Mouse (Mus musculus): ENCODE data around the gene Ppia. TPM values are rescaled to one million over a fixed set of nuclear protein-coding genes. Genes with fewer than 3 reads are reported as not detected.
A peak's percentile ranks its signal among the peaks of the same experiment; 100 is the strongest.

The Ppia gene
- total and polyA plus RNA-seq, 3 experiments, result 5,764 to 9,428 (median 8,867) TPM

DNA sequence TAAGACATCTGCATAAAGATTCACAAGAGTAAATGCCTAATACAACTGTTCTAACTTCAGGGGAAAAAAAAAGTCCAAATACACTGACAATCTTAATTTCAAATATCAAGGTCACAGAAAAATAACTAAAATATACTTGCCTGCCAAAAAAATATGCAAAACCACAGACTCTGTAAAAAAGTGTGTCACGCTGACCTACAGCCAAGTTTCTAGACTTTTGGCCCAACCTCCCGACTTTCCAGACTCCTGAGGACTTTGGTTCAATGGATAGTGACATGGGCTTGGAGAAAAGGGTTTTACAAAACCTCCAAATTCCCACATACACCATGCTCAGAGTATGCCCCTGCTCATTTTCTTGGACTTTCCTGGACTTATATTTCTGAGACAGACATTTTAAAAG lies 53.3 kb downstream of the Ppia start:
- Histone ChIP-seq H3K4me2 (ENCODE audit: insufficient read depth, low read depth, poor library complexity, severe bottlenecking) (0 out of 2 replicates have a peak overlapping the region, but pooled peaks have one; percentile 50), H3K9me3 (replicated peaks; ENCODE audit: low read length) (no peaks in the 10 kb centered on the region), H3K27me3 (replicated peaks) (no peaks in the 10 kb centered on the region), H3K9ac (ENCODE audit: insufficient read depth, low read depth) (no peak overlapping the region), H3K79me2 (replicated peaks; ENCODE audit: control insufficient read depth, extremely low read depth, insufficient read depth, poor library complexity, severe bottlenecking) (peaks cover 46% of the 10 kb centered on the region), H3K4me3 (replicated peaks in 1 of 3; ENCODE audit: low read depth in 2 of 3, low read length in 2 of 3, poor library complexity in 1 of 3) (no peak overlapping the region), H3K4me1 (ENCODE audit: control insufficient read depth in 1 of 2, insufficient read depth in 2 of 2) (peaks cover 3 to 61% of the 10 kb centered on the region in 2 experiments; a peak in 3 of 4 replicates), H3K36me3 (replicated peaks in 1 of 2; ENCODE audit: control insufficient read depth in 1 of 2, insufficient read depth in 1 of 2, low read length in 1 of 2) (peaks cover 16 to 66% of the 10 kb centered on the region in 2 experiments), H3K27ac (ENCODE audit: insufficient read depth, low read depth) (no peak overlapping the region)
- no peak for DNase-seq (ENCODE audit: extremely low read depth)
- TF ChIP-seq MAX (IDR thresholded peaks at IDR 0.05; ENCODE audit: low read length), result no peak
- TF ChIP-seq KAT2A (IDR thresholded peaks at IDR 0.05; ENCODE audit: insufficient replicate concordance, low read length), result no peak
- no peak for TF ChIP-seq ZMIZ1 (IDR thresholded peaks at IDR 0.05; ENCODE audit: low read depth, low read length)
- TF ChIP-seq EP300 (IDR thresholded peaks at IDR 0.05; ENCODE audit: low read length), result no peak
- no peak for TF ChIP-seq NRF1 (IDR thresholded peaks at IDR 0.05; ENCODE audit: low read depth, low read length)
- TF ChIP-seq POLR2AphosphoS2 (IDR thresholded peaks at IDR 0.05; ENCODE audit: low read depth, low read length), result no peak
- TF ChIP-seq UBTF (IDR thresholded peaks at IDR 0.05; ENCODE audit: low read depth, low read length), result no peak
- no peak for TF ChIP-seq ZKSCAN1 (IDR thresholded peaks at IDR 0.05; ENCODE audit: borderline replicate concordance, low read depth, low read length)
- no peak for TF ChIP-seq MYC (IDR thresholded peaks at IDR 0.05; ENCODE audit: low read depth, low read length)
- TF ChIP-seq E2F4 (IDR thresholded peaks at IDR 0.05; ENCODE audit: insufficient replicate concordance, low read depth, low read length), result no peak
- TF ChIP-seq ETS1 (conservative IDR thresholded peaks at IDR 0.05; ENCODE audit: low read depth, low read length), result no peak
- no peak for TF ChIP-seq USF1 (IDR thresholded peaks at IDR 0.05; ENCODE audit: low read depth, low read length)
- no peak for TF ChIP-seq HCFC1 (IDR thresholded peaks at IDR 0.05; ENCODE audit: low read depth, low read length)
- dilution Hi-C loops (cut with MboI; ENCODE audit: extremely low pct_ligation_motif_present, extremely low pct_unique_long_range_greater_than_20kb, low sequenced_read_pairs) (no loop called here), in situ Hi-C loops (cut with MboI; ENCODE audit: low pct_ligation_motif_present, low pct_unique_long_range_greater_than_20kb, low sequenced_read_pairs) (loop anchor here (25.0 kb wide), 1 partner anchor 294 kb away; no protein-coding TSS in a partner anchor)

Other genes starting within 250 kb of the Ppia start
- gene A730071L15Rik, start 215.4 kb upstream of the Ppia start, total RNA-seq (2012; rRNA removed), result 0.42 and 0.46 TPM in 2 replicates
- gene A730071L15Rik, start 215.4 kb upstream of the Ppia start, total RNA-seq (2014; rRNA removed), result not detected in 2 replicates
- not detected in 2 replicates for gene A730071L15Rik, start 215.4 kb upstream of the Ppia start, polyA plus RNA-seq (2012; ENCODE audit: insufficient read length, low read depth)
- 35.6 and 41.2 TPM in 2 replicates for gene Nudcd3, start 215.0 kb upstream of the Ppia start, total RNA-seq (2012; rRNA removed)
- gene Nudcd3, start 215.0 kb upstream of the Ppia start, total RNA-seq (2014; rRNA removed), result 30.1 and 30.7 TPM in 2 replicates
- 78.0 and 82.2 TPM in 2 replicates for gene Nudcd3, start 215.0 kb upstream of the Ppia start, polyA plus RNA-seq (2012; ENCODE audit: insufficient read length, low read depth)
- not detected in 2 replicates for gene Npc1l1, start 185.3 kb upstream of the Ppia start, total RNA-seq (2012; rRNA removed)
- 0.05 TPM in 1 of 2 replicates, not detected in the other for gene Npc1l1, start 185.3 kb upstream of the Ppia start, total RNA-seq (2014; rRNA removed)
- 0.05 and 0.09 TPM in 2 replicates for gene Npc1l1, start 185.3 kb upstream of the Ppia start, polyA plus RNA-seq (2012; ENCODE audit: insufficient read length, low read depth)
- gene Ddx56, start 147.7 kb upstream of the Ppia start, total RNA-seq (2012; rRNA removed), result 163 and 206 TPM in 2 replicates
- 247 and 274 TPM in 2 replicates for gene Ddx56, start 147.7 kb upstream of the Ppia start, total RNA-seq (2014; rRNA removed)
- 196 and 200 TPM in 2 replicates for gene Ddx56, start 147.7 kb upstream of the Ppia start, polyA plus RNA-seq (2012; ENCODE audit: insufficient read length, low read depth)
- gene Tmed4, start 140.6 kb upstream of the Ppia start, total RNA-seq (2012; rRNA removed), result 44.8 and 54.1 TPM in 2 replicates
- gene Tmed4, start 140.6 kb upstream of the Ppia start, total RNA-seq (2014; rRNA removed), result 50.6 and 52.2 TPM in 2 replicates
- 52.3 and 59.9 TPM in 2 replicates for gene Tmed4, start 140.6 kb upstream of the Ppia start, polyA plus RNA-seq (2012; ENCODE audit: insufficient read length, low read depth)
- 120 TPM in 2 replicates for gene Ogdh, start 123.8 kb upstream of the Ppia start, total RNA-seq (2012; rRNA removed)
- gene Ogdh, start 123.8 kb upstream of the Ppia start, total RNA-seq (2014; rRNA removed), result 43.7 and 47.1 TPM in 2 replicates
- gene Ogdh, start 123.8 kb upstream of the Ppia start, polyA plus RNA-seq (2012; ENCODE audit: insufficient read length, low read depth), result 157 and 173 TPM in 2 replicates
- gene Zmiz2, start 26.4 kb upstream of the Ppia start, total RNA-seq (2012; rRNA removed), result 33.1 and 46.3 TPM in 2 replicates
- gene Zmiz2, start 26.4 kb upstream of the Ppia start, total RNA-seq (2014; rRNA removed), result 8.5 and 10.6 TPM in 2 replicates
- gene Zmiz2, start 26.4 kb upstream of the Ppia start, polyA plus RNA-seq (2012; ENCODE audit: insufficient read length, low read depth), result 197 and 238 TPM in 2 replicates
- 51.4 and 73.2 TPM in 2 replicates for gene H2afv, start 29.0 kb downstream of the Ppia start, total RNA-seq (2012; rRNA removed)
- gene H2afv, start 29.0 kb downstream of the Ppia start, total RNA-seq (2014; rRNA removed), result 37.8 and 46.6 TPM in 2 replicates
- 63.7 and 67.6 TPM in 2 replicates for gene H2afv, start 29.0 kb downstream of the Ppia start, polyA plus RNA-seq (2012; ENCODE audit: insufficient read length, low read depth)
- gene Purb, start 60.5 kb downstream of the Ppia start, total RNA-seq (2012; rRNA removed), result 19.3 and 29.7 TPM in 2 replicates
- gene Purb, start 60.5 kb downstream of the Ppia start, total RNA-seq (2014; rRNA removed), result 45.2 and 50.5 TPM in 2 replicates
- 35.0 and 42.4 TPM in 2 replicates for gene Purb, start 60.5 kb downstream of the Ppia start, polyA plus RNA-seq (2012; ENCODE audit: insufficient read length, low read depth)
- gene Myo1g, start 105.5 kb downstream of the Ppia start, total RNA-seq (2012; rRNA removed), result 279 and 335 TPM in 2 replicates
- gene Myo1g, start 105.5 kb downstream of the Ppia start, total RNA-seq (2014; rRNA removed), result 265 and 268 TPM in 2 replicates
- 279 and 284 TPM in 2 replicates for gene Myo1g, start 105.5 kb downstream of the Ppia start, polyA plus RNA-seq (2012; ENCODE audit: insufficient read length, low read depth)
- gene Ccm2, start 131.4 kb downstream of the Ppia start, total RNA-seq (2012; rRNA removed), result 30.4 and 31.6 TPM in 2 replicates
- gene Ccm2, start 131.4 kb downstream of the Ppia start, total RNA-seq (2014; rRNA removed), result 32.7 and 32.9 TPM in 2 replicates
- gene Ccm2, start 131.4 kb downstream of the Ppia start, polyA plus RNA-seq (2012; ENCODE audit: insufficient read length, low read depth), result 29.4 and 34.5 TPM in 2 replicates
- gene Nacad, start 190.6 kb downstream of the Ppia start, total RNA-seq (2012; rRNA removed), result 0.13 TPM in 2 replicates
- gene Nacad, start 190.6 kb downstream of the Ppia start, total RNA-seq (2014; rRNA removed), result not detected in 2 replicates
- 0.34 TPM in 1 of 2 replicates, not detected in the other for gene Nacad, start 190.6 kb downstream of the Ppia start, polyA plus RNA-seq (2012; ENCODE audit: insufficient read length, low read depth)
- gene Tbrg4, start 210.6 kb downstream of the Ppia start, total RNA-seq (2012; rRNA removed), result 93.1 and 118 TPM in 2 replicates
- gene Tbrg4, start 210.6 kb downstream of the Ppia start, total RNA-seq (2014; rRNA removed), result 59.3 and 69.0 TPM in 2 replicates
- gene Tbrg4, start 210.6 kb downstream of the Ppia start, polyA plus RNA-seq (2012; ENCODE audit: insufficient read length, low read depth), result 170 and 191 TPM in 2 replicates
- gene Wap, start 223.2 kb downstream of the Ppia start, total RNA-seq (2012; rRNA removed), result not detected in 2 replicates
- not detected in 2 replicates for gene Wap, start 223.2 kb downstream of the Ppia start, total RNA-seq (2014; rRNA removed)
- gene Wap, start 223.2 kb downstream of the Ppia start, polyA plus RNA-seq (2012; ENCODE audit: insufficient read length, low read depth), result not detected in 2 replicates
- 0.21 TPM in 1 of 2 replicates, not detected in the other for gene Ramp3, start 243.1 kb downstream of the Ppia start, total RNA-seq (2012; rRNA removed)
- not detected in 2 replicates for gene Ramp3, start 243.1 kb downstream of the Ppia start, total RNA-seq (2014; rRNA removed)
- gene Ramp3, start 243.1 kb downstream of the Ppia start, polyA plus RNA-seq (2012; ENCODE audit: insufficient read length, low read depth), result not detected in 2 replicates